Mouse (Mus musculus): ENCODE results near the gene Lum.

- TF ChIP-seq CTCF (IDR thresholded peaks at IDR 0.05; ENCODE audit: low read depth) (no peak), EP300 (IDR thresholded peaks at IDR 0.05; ENCODE audit: low read depth) (no peak)
Observed at GRCm38 (mm10) chr10:97587159-97587558, 22.2 kb downstream of the Lum start.

Data from liver, embryonic 14.5 days (tissue).